Mouse (Mus musculus) right cerebral cortex, adult 2 months (tissue): ENCODE measurements at regions not wholly inside any gene's neighbourhood (a gene's known extent, or its start where the extent isn't known, plus 50 kb on each side); places are given as distances from the start of the nearest gene placed in this dataset.

Experiments used
- DNase-seq, 2 experiments: peaks; one replicate each; pipeline ENCODE4 v3.0.0; 2021 to 2022; ENCODE audit warnings: low spot score in 2 of 2

DNA sequence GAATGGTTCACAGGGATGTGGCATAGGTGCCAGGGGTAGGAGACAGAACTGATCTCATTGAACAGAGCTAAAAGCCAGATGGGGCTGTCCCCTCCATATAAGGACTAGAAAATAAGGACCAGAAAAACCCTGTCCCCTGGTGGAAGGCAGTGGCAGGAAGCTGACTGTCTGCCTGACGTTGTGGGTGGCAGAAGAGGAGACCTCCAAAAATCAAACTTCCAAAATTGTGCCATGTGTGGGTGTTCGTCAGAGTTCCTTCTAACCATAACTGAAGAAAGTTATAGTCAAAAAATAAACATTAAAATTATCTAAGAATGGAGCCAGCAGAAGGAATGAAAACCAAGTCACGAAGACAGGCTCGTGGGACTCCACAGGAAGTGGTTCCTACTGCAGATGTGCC lies 129.2 kb downstream of the Mtx3 start:
- DNase-seq: peak; percentile 61 to 63

DNA sequence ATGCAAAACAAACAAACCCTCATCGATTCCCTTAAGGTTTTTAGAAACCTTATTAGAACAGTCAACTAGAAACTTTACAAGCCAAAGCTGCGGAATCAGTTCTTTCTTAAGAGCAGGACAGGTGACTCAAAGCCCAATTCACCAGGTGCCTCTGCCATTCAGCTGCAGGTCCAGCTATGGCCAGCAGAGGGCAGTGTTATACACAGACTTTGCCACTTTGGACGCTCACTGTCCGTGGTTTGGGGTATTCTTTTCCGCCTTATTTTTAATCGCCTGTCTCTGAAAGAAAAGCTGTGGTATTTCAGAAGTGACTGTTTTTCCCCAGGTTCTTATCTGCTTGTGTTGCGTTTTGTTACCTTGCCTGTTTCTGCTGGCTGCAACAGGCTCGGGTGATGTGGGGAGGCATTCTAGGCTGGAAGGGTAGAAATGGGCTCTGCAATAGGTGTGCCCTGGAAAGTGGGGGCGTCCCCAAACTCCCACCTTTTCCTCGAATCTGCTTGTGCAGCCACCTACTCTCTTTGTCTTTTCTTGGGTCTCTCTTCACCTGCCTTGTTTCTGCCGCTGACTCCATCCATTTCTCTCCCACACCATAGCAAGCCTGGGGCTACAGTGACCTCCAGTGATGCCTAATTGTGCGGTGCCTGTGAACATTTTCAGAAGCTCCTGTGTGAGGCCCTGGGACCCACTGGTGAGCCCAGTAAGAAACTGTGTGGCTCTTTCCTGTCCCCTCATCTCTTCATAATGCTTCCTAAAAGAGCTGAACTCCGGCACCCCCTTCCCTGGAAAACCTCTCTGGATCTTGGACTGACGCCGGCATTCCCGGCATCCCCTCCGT lies 142.4 kb downstream of the Mtx3 start:
- peak; percentile 85 to 88 for DNase-seq

DNA sequence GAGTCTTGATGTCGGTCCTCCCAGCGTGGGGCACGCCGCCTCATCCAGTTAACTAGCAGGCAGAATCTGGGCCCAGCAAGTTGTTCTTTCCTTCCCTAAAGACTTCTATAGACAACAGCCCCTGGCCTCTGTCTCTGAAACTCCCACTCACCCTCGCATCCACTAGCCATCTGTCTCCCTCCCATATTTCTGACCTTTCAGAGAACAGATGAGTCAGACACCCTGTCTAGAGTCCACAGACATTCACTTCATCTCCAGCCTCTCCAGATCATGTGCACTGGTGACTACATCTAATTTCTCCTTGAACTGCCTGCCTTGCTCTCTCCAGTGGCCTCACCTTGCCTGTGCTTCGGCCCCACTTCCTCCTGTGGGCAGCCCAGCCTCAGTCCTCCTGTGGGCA lies 143.1 kb downstream of the Mtx3 start:
- peak in 1 of 2 experiments; percentile 58 for DNase-seq

DNA sequence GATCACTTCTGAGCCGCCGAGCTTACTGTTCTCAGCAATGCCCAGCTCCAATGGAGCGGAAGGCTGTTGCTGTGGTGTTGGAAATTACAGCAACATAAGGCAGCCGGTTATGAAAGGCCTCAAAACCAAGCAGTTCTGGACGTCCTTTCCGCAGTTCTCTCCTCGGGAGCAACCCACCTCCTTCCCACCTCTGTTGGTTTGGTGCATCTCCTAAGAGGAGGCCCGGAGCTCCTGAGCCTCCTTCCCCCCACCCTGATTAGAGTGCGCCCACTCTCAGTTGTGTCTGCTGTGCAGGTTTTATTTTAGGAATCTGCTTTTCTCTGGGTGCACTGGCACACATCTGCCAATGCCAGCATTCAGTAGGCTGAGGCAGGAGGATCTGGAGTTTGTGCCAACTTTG lies 144.0 kb downstream of the Mtx3 start:
- DNase-seq: no peak

DNA sequence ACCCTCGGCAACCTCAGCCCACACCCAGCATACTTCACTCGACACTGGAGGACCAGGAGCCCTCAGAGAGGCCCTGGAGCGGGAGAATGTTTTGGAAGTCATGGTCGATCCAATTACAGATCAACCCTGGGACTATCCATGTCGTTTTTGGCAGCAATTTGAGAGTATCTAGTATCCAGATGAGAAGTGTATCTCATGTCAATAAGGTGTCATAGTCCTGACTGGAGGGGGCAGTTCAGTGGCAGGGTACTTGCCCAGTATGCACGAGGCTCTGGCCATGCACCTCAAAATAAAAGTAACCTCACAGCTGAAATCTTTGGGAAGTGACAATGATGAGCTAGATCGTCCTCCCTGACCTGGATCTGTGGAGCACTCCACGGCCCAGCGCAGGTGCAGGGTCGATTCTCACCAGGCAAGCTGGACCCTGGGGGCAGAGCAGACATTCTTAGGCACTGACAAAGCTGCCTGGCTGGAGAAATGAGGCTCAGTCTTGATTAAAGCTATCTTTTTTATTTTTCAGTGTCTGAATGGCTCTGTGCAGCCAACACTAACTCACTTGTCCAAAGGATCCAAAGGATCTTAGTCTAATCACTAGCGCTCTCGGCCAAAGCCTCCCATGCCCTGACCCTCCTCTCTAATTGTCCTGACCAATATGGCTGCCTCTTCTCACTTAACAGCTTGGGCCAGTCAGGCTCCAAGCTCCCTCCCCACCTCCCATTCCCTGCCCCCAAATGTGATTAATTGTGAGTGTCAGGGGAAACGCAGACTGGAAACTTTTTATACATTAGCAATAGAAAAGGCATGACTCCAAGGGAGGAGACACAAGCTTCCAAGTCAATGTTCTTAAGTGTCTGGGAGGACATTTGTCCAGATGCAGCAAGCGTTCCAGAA lies 146.0 kb downstream of the Mtx3 start:
- no peak for DNase-seq
